Mouse (Mus musculus) gonadal fat pad, adult 2 months (tissue): ENCODE results near the gene Klf3. TPM values are rescaled to one million over a fixed set of nuclear protein-coding genes. Genes with fewer than 3 reads are reported as not detected.
"Not testable (repeated sequence)": the region's sequence is repeated elsewhere in the genome, so short reads cannot be mapped to it uniquely, and the experiment has no call there.

ENCODE experiments used
- DNase-seq: peaks from one replicate; pipeline ENCODE4 v3.0.0-alpha.2; 2012; ENCODE audit warnings: low read depth
- polyA plus RNA-seq: library from polyadenylated mRNA; depleted of rRNA; stranded (reverse); fragments of >200 nt; gene quantifications from 2 replicates; pipeline ENCODE4 v1.2.3, GENCODE M21; 2012; rRNA removed

Gene Klf3
- polyA plus RNA-seq, 1 experiment, result 54.7 TPM

DNA sequence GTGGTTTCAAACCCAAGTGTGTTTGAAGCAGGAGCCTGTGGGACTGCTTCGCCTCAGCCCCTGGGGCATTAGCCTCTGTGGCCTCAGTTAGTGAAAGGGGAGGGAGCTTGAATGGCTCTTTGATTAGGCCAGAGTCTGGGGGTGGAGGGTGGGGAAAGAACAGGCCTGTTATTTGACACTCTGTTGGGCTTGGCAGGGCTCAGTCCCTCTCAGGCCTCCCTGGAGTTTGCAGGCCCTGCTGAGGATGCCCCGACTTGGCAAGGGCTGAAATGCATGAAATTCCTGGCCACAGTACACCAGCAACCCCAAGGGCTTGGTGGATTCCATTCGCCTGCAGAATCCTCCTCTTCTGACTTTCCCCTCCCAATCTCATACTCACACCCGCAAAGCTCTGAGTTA is 74.8 kb downstream of the Klf3 start:
- no peak for DNase-seq

DNA sequence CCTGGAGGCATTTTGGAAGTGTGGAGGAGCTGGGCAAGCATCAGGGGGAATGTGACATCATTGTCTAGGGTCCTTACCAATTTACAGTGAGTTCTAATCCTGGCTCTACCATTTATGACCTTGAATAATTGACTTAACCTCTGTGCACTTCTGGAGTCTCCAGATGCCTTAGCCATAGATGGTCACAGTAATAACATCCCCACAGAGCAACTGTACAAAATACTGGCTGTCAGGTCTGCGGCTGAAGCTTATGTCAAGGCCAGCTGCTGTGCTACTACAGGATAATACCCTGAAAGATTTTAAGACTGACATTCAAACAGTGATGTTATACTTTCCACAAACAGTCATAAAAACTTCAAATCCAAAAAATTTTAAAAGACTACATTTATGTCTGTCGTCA is 75.3 kb downstream of the Klf3 start:
- DNase-seq, result no peak

DNA sequence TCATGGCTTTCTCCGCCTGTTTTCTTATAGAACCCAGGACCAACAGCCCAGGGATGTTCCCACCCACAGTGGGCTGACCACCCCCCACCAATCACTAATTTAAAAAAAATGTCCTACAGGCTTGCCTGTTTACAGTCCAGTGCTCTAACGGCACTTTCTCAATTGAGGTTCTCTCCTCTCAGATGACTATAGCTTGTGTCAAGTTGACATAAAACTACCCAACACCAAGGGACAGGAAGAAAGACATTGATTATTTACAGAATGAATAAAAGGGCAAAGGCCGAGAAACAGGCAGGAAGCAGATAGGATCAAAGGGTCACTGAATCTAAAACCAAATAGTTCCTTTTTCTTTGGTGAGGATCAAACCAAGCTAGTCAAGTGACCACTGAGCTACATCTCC is 76.1 kb downstream of the Klf3 start:
- no peak for DNase-seq

DNA sequence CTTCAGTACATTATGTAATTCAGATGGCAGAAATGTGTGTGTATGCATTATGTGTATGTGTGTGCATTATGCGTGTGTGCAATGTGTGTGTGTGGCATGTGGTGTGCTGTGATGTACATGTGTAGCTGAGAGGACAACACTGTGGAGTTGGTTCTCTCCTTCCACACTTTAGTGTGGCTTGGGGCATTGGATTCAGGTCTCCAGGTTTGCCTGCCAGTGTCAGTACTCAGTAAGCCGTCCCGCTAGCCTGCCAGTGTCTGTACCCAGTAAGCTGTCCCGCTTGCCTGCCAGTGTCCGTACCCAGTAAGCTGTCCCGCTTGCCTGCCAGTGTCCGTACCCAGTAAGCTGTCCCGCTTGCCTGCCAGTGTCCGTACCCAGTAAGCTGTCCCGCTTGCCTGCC is 78.4 kb downstream of the Klf3 start:
- DNase-seq, result not testable (repeated sequence)

DNA sequence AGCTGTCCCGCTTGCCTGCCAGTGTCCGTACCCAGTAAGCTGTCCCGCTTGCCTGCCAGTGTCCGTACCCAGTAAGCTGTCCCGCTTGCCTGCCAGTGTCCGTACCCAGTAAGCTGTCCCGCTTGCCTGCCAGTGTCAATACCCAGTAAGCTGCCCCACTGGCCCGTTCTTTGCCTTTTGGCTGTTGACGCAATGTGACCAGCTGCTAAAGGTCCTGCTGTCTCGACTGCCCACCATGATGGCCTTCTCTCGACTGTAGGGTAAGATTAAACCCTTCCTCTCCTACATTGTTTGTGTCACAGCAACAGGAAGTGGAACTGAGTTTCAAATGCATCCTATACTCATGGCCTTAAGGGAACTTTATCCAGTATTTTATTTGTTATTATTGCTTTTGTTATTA is 78.8 kb downstream of the Klf3 start:
- not testable (repeated sequence) for DNase-seq

Other genes with a start within 250 kb of the Klf3 start
- 1.9 and 2.3 TPM in 2 replicates for gene Tlr1, start 130.2 kb downstream of the Klf3 start, polyA plus RNA-seq
- gene Tlr6, start 156.7 kb downstream of the Klf3 start, polyA plus RNA-seq, result 0.97 and 1.1 TPM in 2 replicates
- gene Fam114a1, start 166.7 kb downstream of the Klf3 start, polyA plus RNA-seq, result 51.6 and 52.6 TPM in 2 replicates